Mouse (Mus musculus): Measurements from ENCODE around the gene Mak. TPM values are rescaled to one million over a fixed set of nuclear protein-coding genes. Genes with fewer than 3 reads are reported as not detected.

Mak gene
- total and polyA plus RNA-seq, 3 experiments, result not detected

DNA sequence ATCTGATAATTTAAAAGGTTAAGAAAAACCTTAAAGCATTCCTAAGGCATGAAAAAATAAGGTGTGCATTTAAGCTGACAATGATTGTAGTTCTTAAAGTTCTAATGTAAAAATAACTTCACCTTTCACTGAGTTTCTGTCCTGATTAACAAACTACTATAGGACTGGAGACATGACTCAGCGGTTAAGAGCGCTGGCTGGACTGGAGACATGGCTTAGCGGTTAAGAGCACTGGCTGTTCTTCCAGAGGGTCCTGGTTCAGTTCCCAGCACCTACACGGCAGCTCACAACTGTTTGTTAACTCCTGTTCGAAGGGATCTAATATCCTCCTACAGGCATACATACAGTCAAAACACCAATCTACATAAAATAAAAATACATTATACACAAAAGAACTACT lies 77.5 kb downstream of the Mak start:
- peak overlapping the region; percentile 76 for H3K4me2 ChIP-seq (ENCODE audit: insufficient read depth, low read depth, poor library complexity, severe bottlenecking)
- dilution Hi-C loops (cut with MboI; ENCODE audit: extremely low pct_ligation_motif_present, extremely low pct_unique_long_range_greater_than_20kb, low sequenced_read_pairs) (no loop called here), in situ Hi-C loops (cut with MboI; ENCODE audit: low pct_ligation_motif_present, low pct_unique_long_range_greater_than_20kb, low sequenced_read_pairs) (loop anchor here (25.0 kb wide), 2 partner anchors 235 to 585 kb away; partner anchors contain the start of gene Smim13)
- peak overlapping the region; percentile 29 to 100 (median 98) for H3K4me3 ChIP-seq (replicated peaks in 1 of 3; ENCODE audit: low read depth in 2 of 3, low read length in 2 of 3, poor library complexity in 1 of 3)
- no peaks in the 10 kb centered on the region for H3K9me3 ChIP-seq (replicated peaks; ENCODE audit: low read length)
- peaks cover 3 to 19% of the 10 kb centered on the region in 2 experiments; a peak in 3 of 4 replicates for H3K4me1 ChIP-seq (ENCODE audit: control insufficient read depth in 1 of 2, insufficient read depth in 2 of 2)
- H3K79me2 ChIP-seq (replicated peaks; ENCODE audit: control insufficient read depth, extremely low read depth, insufficient read depth, poor library complexity, severe bottlenecking), result peaks cover 31% of the 10 kb centered on the region
- no peak overlapping the region; the same call in 1 of the 2 replicates for H3K9ac ChIP-seq (ENCODE audit: insufficient read depth, low read depth)
- DNase-seq (ENCODE audit: extremely low read depth), result no peak
- TF ChIP-seq JUN (IDR thresholded peaks at IDR 0.05; ENCODE audit: insufficient read depth, low read depth, low read length) (no peak), ZMIZ1 (IDR thresholded peaks at IDR 0.05; ENCODE audit: low read depth, low read length) (no peak), USF2 (conservative IDR thresholded peaks at IDR 0.05; ENCODE audit: low read depth, low read length) (no peak), ZNF384 (IDR thresholded peaks at IDR 0.05; ENCODE audit: low read depth, low read length) (no peak), EP300 (IDR thresholded peaks at IDR 0.05; ENCODE audit: low read length) (no peak), ETS1 (conservative IDR thresholded peaks at IDR 0.05; ENCODE audit: low read depth, low read length) (no peak), RAD21 (IDR thresholded peaks at IDR 0.05; ENCODE audit: low read depth, low read length) (no peak), CHD1 (IDR thresholded peaks at IDR 0.05; ENCODE audit: low read depth, low read length) (no peak), POLR2A (IDR thresholded peaks at IDR 0.05; ENCODE audit: low read depth, low read length) (no peak), SMC3 (IDR thresholded peaks at IDR 0.05; ENCODE audit: low read depth, low read length) (no peak), PAX5 (IDR thresholded peaks at IDR 0.05; ENCODE audit: low read length) (no peak)
- no peaks in the 10 kb centered on the region for H3K27me3 ChIP-seq (replicated peaks)
- H3K36me3 ChIP-seq (replicated peaks in 1 of 2; ENCODE audit: control insufficient read depth in 1 of 2, insufficient read depth in 1 of 2, low read length in 1 of 2), result peaks cover 23 to 40% of the 10 kb centered on the region in 2 experiments
- no peak overlapping the region for H3K27ac ChIP-seq (ENCODE audit: insufficient read depth, low read depth)

DNA sequence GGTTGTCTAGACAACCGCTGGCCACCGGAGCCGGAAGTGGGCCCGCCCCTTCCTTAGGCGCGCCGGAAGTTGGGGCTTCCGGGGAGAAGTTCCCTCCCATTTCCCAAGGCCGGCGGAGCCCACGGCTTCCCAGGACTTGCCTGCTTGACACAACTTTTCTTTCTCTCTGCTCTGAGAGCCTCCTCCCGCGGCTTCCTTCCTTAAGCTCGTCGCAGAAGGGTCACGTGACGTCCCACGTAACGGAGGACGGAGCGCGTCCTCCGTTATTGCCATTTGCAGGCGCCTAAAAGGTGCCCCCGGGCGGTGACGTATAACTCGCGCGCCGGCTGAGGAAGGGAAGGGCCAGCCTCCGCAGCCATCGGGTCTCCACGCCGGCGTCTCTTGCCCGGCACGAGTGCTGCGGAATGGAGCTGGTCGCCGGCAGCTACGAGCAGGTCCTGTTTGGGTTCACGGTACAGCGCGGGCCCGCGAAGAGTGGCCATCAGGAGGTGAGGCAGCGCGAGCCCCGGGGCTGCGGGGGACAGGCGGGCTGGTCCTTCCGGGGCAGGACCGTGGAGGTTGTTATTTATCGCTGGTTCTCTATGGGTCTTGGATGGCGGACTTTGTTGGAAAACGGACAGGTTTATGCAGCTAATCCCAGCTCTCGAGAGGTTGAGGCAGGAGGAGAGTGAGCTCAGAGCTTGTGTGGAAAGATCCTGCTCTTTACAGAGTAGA lies 78.4 kb downstream of the Mak start, which contains the start of gene Pak1ip1:
TSS of gene Pak1ip1 (plus strand) at position 98 of the 714 bp plus-strand sequence.
- peak; percentile 88 for DNase-seq (ENCODE audit: extremely low read depth)
- H3K36me3 ChIP-seq (replicated peaks in 1 of 2; ENCODE audit: control insufficient read depth in 1 of 2, insufficient read depth in 1 of 2, low read length in 1 of 2), result peaks cover 16 to 31% of the 10 kb centered on the region in 2 experiments
- dilution Hi-C loops (cut with MboI; ENCODE audit: extremely low pct_ligation_motif_present, extremely low pct_unique_long_range_greater_than_20kb, low sequenced_read_pairs) (no loop called here), in situ Hi-C loops (cut with MboI; ENCODE audit: low pct_ligation_motif_present, low pct_unique_long_range_greater_than_20kb, low sequenced_read_pairs) (loop anchor here (25.0 kb wide), 2 partner anchors 236 to 586 kb away; partner anchors contain the start of gene Smim13)
- H3K4me3 ChIP-seq (replicated peaks in 1 of 3; ENCODE audit: low read depth in 2 of 3, low read length in 2 of 3, poor library complexity in 1 of 3), result peak within 1 kb of the TSS; percentile 92 to 100 (median 98)
- H3K4me1 ChIP-seq (ENCODE audit: control insufficient read depth in 1 of 2, insufficient read depth in 2 of 2), result peaks cover 3 to 19% of the 10 kb centered on the region in 2 experiments; a peak in 3 of 4 replicates
- H3K4me2 ChIP-seq (ENCODE audit: insufficient read depth, low read depth, poor library complexity, severe bottlenecking), result peak within 1 kb of the TSS; percentile 83
- H3K27me3 ChIP-seq (replicated peaks), result no peaks in the 10 kb centered on the region
- peak within 1 kb of the TSS; percentile 80 for H3K27ac ChIP-seq (ENCODE audit: insufficient read depth, low read depth)
- H3K9ac ChIP-seq (ENCODE audit: insufficient read depth, low read depth), result peak within 1 kb of the TSS; percentile 76
- no peaks in the 10 kb centered on the region for H3K9me3 ChIP-seq (replicated peaks; ENCODE audit: low read length)
- peaks cover 31% of the 10 kb centered on the region for H3K79me2 ChIP-seq (replicated peaks; ENCODE audit: control insufficient read depth, extremely low read depth, insufficient read depth, poor library complexity, severe bottlenecking)
- TF ChIP-seq E2F4 (IDR thresholded peaks at IDR 0.05; ENCODE audit: insufficient replicate concordance, low read depth, low read length), result no peak
- TF ChIP-seq RAD21 (IDR thresholded peaks at IDR 0.05; ENCODE audit: low read depth, low read length), result no peak
- TF ChIP-seq ETS1 (conservative IDR thresholded peaks at IDR 0.05; ENCODE audit: low read depth, low read length), result 0 out of 2 replicates have a peak, but pooled peaks have one; percentile 35
- peak; percentile 62 for TF ChIP-seq TCF12 (IDR thresholded peaks at IDR 0.05; ENCODE audit: low read depth, low read length)
- TF ChIP-seq HCFC1 (IDR thresholded peaks at IDR 0.05; ENCODE audit: low read depth, low read length), result peak; percentile 89
- no peak for TF ChIP-seq ZNF384 (IDR thresholded peaks at IDR 0.05; ENCODE audit: low read depth, low read length)
- no peak for TF ChIP-seq TBP (conservative IDR thresholded peaks at IDR 0.05; ENCODE audit: low read depth, low read length)
- peak; percentile 94 for TF ChIP-seq MXI1 (IDR thresholded peaks at IDR 0.05; ENCODE audit: low read depth, low read length)
- peak; percentile 61 for TF ChIP-seq POLR2A (IDR thresholded peaks at IDR 0.05; ENCODE audit: low read depth, low read length)
- peak; percentile 62; the same call in 1 of the 2 replicates for TF ChIP-seq MEF2A (IDR thresholded peaks at IDR 0.05; ENCODE audit: borderline replicate concordance, low read depth, low read length)
- peak; percentile 92 for TF ChIP-seq ELF1 (IDR thresholded peaks at IDR 0.05; ENCODE audit: low read depth, low read length)
- no peak for TF ChIP-seq JUND (conservative IDR thresholded peaks at IDR 0.05; ENCODE audit: low read depth, low read length)
- no peak for TF ChIP-seq IRF4 (IDR thresholded peaks at IDR 0.05; ENCODE audit: low read depth, low read length)
- no peak for TF ChIP-seq MAFK (IDR thresholded peaks at IDR 0.05; ENCODE audit: insufficient replicate concordance, low read length)
- peak; percentile 25; the same call in 1 of the 2 replicates for TF ChIP-seq GABPA (IDR thresholded peaks at IDR 0.05; ENCODE audit: insufficient replicate concordance, low read depth, low read length)
- no peak for TF ChIP-seq ZKSCAN1 (IDR thresholded peaks at IDR 0.05; ENCODE audit: borderline replicate concordance, low read depth, low read length)
- TF ChIP-seq UBTF (IDR thresholded peaks at IDR 0.05; ENCODE audit: low read depth, low read length), result no peak
- peak; percentile 80; the same call in 1 of the 2 replicates for TF ChIP-seq KAT2A (IDR thresholded peaks at IDR 0.05; ENCODE audit: insufficient replicate concordance, low read length)
- no peak for TF ChIP-seq CHD1 (IDR thresholded peaks at IDR 0.05; ENCODE audit: low read depth, low read length)
- TF ChIP-seq ZC3H11A (IDR thresholded peaks at IDR 0.05; ENCODE audit: low read depth, low read length), result no peak
- TF ChIP-seq RCOR1 (conservative IDR thresholded peaks at IDR 0.05; ENCODE audit: low read depth, low read length), result no peak
- peak; percentile 80 for TF ChIP-seq USF2 (conservative IDR thresholded peaks at IDR 0.05; ENCODE audit: low read depth, low read length)
- TF ChIP-seq NELFE (IDR thresholded peaks at IDR 0.05; ENCODE audit: low read depth, low read length), result peak; percentile 86
- peak; percentile 83 for TF ChIP-seq MAZ (IDR thresholded peaks at IDR 0.05; ENCODE audit: low read depth, low read length)
